Mouse (Mus musculus) layer of hippocampus, adult 8-10 months (tissue): ENCODE data around the gene Selenon. TPM values are rescaled to one million over a fixed set of nuclear protein-coding genes. Genes with fewer than 3 reads are reported as not detected.

Experiments used
- DNase-seq, 2 experiments: peaks; one replicate each; pipeline ENCODE4 v3.0.0; 2022; ENCODE audit warnings: low spot score in 2 of 2
- total RNA-seq, 4 experiments: library from RNA; stranded (reverse); gene quantifications; 2 replicates each; pipeline ENCODE4 v1.2.4; 2022

Gene Selenon
- total RNA-seq: 10 to 100 TPM; 18.4 to 22.8 (median 21.2) TPM

- DNase-seq: no peak
These were observed at the start of gene Selenon for GRCm38 (mm10) chr4:134551494-134552316. TSS of gene Selenon (minus strand) at chr4:134552166.

GRCm38 (mm10) chr4:134601404-134601803 lies 49.4 kb upstream of the Selenon start:
- DNase-seq: no peak

GRCm38 (mm10) chr4:134600777-134601176 lies 48.8 kb upstream of the Selenon start:
- no peak for DNase-seq

- no peak for DNase-seq
These were observed 48.1 kb upstream of the Selenon start for GRCm38 (mm10) chr4:134600060-134600459.

GRCm38 (mm10) chr4:134596816-134597692 lies 45.1 kb upstream of the Selenon start:
- no peak for DNase-seq

GRCm38 (mm10) chr4:134594731-134595439 lies 42.9 kb upstream of the Selenon start:
- DNase-seq: no peak

- DNase-seq: no peak
These were observed 40.5 kb upstream of the Selenon start for GRCm38 (mm10) chr4:134592442-134592841.

- peak in 1 of 2 experiments; percentile 56 for DNase-seq
These were observed 39.6 kb upstream of the Selenon start for GRCm38 (mm10) chr4:134591506-134592061.

- no peak for DNase-seq
These were observed 38.4 kb upstream of the Selenon start for GRCm38 (mm10) chr4:134590227-134590926.

- no peak for DNase-seq
These were observed 37.8 kb upstream of the Selenon start for GRCm38 (mm10) chr4:134589786-134590185.

GRCm38 (mm10) chr4:134588951-134589350 lies 37.0 kb upstream of the Selenon start:
- no peak for DNase-seq

GRCm38 (mm10) chr4:134588287-134588686 lies 36.3 kb upstream of the Selenon start:
- DNase-seq: no peak

GRCm38 (mm10) chr4:134587636-134588197 lies 35.8 kb upstream of the Selenon start:
- DNase-seq: no peak

GRCm38 (mm10) chr4:134586631-134587030 lies 34.7 kb upstream of the Selenon start:
- no peak for DNase-seq

GRCm38 (mm10) chr4:134586126-134586525 lies 34.2 kb upstream of the Selenon start:
- DNase-seq: no peak

- no peak for DNase-seq
These were observed 31.5 kb upstream of the Selenon start for GRCm38 (mm10) chr4:134583513-134583912.

GRCm38 (mm10) chr4:134581365-134581764 lies 29.4 kb upstream of the Selenon start:
- DNase-seq: no peak

- DNase-seq: peak; percentile 83 to 88
These were observed 28.6 kb upstream of the Selenon start for GRCm38 (mm10) chr4:134580351-134581148.

- no peak for DNase-seq
These were observed 27.7 kb upstream of the Selenon start for GRCm38 (mm10) chr4:134579620-134580019.
